Mouse (Mus musculus) bone marrow macrophage, adult 2 months (primary cell): Measurements from ENCODE around the gene Sema4c. TPM values are rescaled to one million over a fixed set of nuclear protein-coding genes. Genes with fewer than 3 reads are reported as not detected.

Experiments
- H3K27ac ChIP-seq: 2 replicates; pipeline ENCODE4 v1.5.1; 2012; ENCODE audit warnings: low read depth, low read length; ENCODE audit not compliant: insufficient read depth
- H3K4me1 ChIP-seq: 2 replicates; pipeline ENCODE4 v1.6.1; 2012; ENCODE audit warnings: low read length; ENCODE audit not compliant: control insufficient read depth, insufficient read depth
- H3K4me3 ChIP-seq: 2 replicates; pipeline ENCODE4 v1.5.1; 2012; ENCODE audit warnings: mild to moderate bottlenecking, low read length, moderate library complexity; ENCODE audit not compliant: insufficient read depth
- CTCF ChIP-seq: IDR thresholded peaks from 2 replicates; pipeline ENCODE4 v1.5.1; 2012; ENCODE audit warnings: low read depth, mild to moderate bottlenecking, low read length, moderate library complexity
- POLR2A ChIP-seq: IDR thresholded peaks from 2 replicates; pipeline ENCODE4 v1.6.1; 2012; ENCODE audit warnings: mild to moderate bottlenecking, low read depth, low read length, borderline replicate concordance
- polyA plus RNA-seq: library from polyadenylated mRNA; stranded (reverse); fragments of >200 nt; gene quantifications from 2 replicates; pipeline ENCODE4 v1.2.4, GENCODE M21; 2012; ENCODE audit not compliant: missing spikeins, insufficient read depth, insufficient read length

Gene Sema4c
- polyA plus RNA-seq, 1 experiment, result 2.4 TPM

DNA sequence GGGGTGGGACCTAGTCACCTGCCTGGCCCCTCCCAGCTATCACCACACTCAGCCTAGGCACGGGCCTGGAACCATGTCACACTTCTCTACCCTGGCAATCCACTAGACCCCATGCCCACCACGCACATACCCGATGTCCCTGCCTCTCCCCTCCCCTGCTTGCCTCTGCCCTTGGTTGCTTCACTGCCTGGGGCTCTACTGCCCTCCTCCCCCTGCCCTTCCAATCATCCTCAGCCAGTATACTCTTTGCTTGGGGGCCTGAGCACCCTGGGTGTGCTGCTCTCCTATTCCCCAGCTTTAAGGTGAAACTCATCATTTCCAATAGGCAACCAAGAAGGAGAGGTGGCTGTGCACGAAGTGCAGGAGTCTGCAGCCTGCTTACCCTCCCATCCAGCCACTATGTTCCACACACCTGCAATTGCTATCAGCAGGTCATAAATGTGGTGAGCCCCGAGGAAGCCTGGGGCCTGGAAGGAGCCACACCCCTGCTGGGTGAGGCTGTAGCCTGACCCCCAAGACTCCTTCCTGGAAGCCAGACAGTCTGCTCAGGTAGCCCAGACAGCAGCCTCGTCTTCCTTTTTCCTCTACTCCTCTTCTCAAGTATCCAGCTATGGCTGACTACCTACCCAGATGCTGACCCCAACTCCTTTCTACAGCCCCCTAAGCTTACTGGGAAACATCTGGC lies 19.0 kb upstream of the Sema4c start:
- H3K4me3 ChIP-seq, result no peak overlapping the region
- TF ChIP-seq CTCF, result no peak
- no peak for TF ChIP-seq POLR2A
- H3K4me1 ChIP-seq, result peaks cover 24% of the 10 kb centered on the region
- H3K27ac ChIP-seq, result no peak overlapping the region

DNA sequence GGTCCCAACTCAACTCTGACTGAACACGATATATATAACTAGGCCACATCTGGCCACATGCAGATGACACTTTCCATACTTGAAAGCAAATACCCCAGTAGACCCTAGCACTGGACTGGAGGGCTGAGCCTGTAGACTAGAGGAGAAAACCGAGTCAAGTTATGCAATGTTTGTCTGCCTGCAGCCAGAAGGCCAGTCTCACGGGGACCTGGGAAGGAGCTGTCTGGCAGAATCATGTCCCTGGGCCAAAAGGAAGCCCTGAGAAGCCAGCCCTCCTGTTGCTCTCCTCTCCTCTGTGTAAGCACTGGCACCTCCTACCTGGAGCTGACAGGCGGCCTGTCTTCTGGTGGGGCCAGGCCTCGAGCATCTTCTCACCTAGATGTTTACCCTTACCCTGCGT lies 17.2 kb upstream of the Sema4c start:
- TF ChIP-seq CTCF (no peak), POLR2A (no peak)
- H3K27ac ChIP-seq, result no peak overlapping the region
- H3K4me1 ChIP-seq, result peaks cover 39% of the 10 kb centered on the region
- no peak overlapping the region for H3K4me3 ChIP-seq

DNA sequence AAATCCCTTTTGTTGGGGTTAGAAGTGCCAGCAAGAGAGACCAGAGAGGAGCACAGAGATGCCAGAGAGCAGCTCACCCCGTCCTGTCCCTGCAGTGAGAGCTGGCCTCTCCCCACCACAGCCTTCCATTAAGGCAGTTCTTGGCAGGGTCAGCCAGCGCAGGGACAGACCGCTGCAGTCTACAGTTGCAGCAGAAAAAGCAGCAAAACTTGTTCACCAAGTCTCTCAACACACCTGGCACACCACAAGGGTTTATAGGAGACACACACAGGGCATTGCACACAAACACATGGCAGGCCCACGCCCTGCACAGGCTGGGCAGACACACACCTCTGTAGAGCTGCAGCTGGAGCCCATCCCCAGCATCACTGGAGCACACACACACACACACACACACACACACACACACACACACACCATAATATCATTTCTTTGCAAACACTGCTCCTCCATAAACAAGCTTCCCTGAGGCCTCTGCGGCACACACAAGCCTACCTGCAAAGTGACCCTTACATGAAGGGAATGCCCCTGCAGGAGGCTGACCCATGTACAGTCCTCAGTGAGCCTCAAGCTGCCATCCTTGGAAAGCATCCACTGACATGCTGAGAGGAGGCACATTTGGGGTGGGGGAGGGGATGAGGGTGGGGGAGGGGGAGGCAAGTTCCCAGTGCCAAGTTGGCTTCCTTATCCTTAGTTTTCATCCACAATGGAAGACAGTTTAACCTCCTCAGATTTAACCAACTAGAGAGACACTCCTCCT lies 16.2 kb upstream of the Sema4c start:
- H3K4me3 ChIP-seq, result no peak overlapping the region
- H3K4me1 ChIP-seq, result peaks cover 49% of the 10 kb centered on the region
- H3K27ac ChIP-seq, result no peak overlapping the region
- TF ChIP-seq CTCF (no peak), POLR2A (no peak)

DNA sequence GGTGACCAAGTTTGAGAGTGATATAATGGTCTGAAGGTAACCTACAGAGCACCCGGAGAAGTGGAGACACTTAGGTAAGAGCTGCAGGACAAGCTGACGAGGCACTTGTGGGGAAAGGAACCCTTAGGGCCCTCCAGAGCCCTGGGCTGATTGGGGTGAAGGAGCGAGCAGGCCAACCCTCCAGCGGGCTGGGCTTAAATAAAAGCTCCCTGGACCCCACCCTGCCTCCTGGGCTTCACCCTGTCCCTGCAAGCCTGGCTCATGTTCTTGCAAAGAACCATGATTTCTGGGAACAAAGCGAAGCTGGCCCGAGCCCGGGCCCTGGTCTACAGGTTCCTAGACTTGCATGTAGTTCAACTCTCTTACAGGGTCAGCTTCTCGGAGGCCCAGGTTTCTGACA lies 15.4 kb upstream of the Sema4c start:
- no peak overlapping the region for H3K27ac ChIP-seq
- no peak overlapping the region for H3K4me3 ChIP-seq
- TF ChIP-seq CTCF (0 out of 2 replicates have a peak, but pooled peaks have one; percentile 5), POLR2A (no peak)
- peaks cover 55% of the 10 kb centered on the region for H3K4me1 ChIP-seq

DNA sequence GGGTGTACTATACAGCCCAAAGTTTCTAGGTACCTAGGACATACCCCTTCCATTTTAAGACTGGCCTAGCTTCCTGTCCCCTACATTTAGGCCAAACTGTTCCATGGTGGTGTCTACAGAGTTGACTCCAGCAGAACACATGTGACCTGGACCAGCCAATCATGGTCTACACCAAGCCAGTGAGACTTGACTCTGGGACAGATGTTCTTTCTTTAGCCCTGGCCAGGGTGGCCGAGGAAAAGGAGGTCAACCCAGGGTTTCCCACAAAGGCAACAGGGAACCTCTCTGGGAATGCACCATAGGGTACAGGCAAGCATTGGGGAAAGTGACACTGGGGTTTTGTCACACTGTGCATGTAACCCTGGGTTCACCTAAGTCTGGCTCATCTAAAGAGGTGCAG lies 14.6 kb upstream of the Sema4c start:
- Histone ChIP-seq H3K4me3 (no peak overlapping the region), H3K4me1 (peaks cover 55% of the 10 kb centered on the region), H3K27ac (no peak overlapping the region)
- TF ChIP-seq CTCF (no peak), POLR2A (no peak)

DNA sequence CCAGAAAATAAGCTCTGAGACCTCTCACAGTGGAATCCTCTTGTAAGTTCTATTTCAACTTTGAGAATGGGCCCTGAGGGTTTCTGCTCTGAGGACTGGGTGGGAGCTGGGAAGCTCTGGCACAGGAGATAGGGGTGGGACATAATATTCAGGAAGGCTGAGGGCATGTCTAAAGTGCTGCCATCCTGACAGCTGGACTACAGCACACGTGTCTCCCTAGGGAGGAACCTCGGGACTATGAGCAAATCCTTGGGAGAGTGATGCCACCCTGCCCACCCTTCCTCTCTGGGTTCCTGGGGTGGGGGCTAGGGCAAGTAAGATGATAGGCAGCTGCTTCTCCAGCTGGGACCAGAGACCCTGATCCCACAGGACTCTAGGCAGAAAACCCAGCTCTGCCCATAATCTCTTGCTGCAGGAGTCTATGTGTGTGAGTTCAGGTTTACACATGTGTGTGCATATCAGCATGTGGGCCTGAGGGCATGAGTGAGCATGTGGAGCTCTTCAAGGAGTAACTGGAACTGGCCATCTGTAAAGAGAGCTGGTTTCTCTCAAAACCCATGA lies 14.1 kb upstream of the Sema4c start:
- Histone ChIP-seq H3K4me1 (peaks cover 55% of the 10 kb centered on the region), H3K4me3 (no peak overlapping the region), H3K27ac (no peak overlapping the region)
- TF ChIP-seq POLR2A (no peak), CTCF (no peak)

DNA sequence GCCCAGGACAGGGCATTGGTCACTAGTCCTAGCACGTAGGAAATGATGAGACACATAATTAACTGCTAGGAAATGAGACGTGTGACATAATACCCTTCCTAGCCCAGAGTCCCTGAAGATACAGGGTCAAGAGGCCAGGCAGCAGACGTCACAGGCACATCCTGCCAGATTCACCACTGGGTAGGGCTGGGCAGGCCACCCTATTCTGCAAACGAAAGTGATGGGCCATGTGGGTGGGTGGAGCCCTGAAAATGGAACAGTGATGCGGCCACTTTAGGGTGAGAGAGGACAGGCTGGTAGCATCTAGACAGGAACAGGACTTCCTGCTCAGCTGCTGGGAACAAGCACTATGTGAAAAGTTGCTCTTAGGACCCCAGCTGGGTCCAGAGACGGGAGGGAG lies 13.5 kb upstream of the Sema4c start:
- H3K27ac ChIP-seq, result peak overlapping the region; percentile 14
- TF ChIP-seq CTCF (no peak), POLR2A (no peak)
- H3K4me3 ChIP-seq, result no peak overlapping the region
- H3K4me1 ChIP-seq, result peaks cover 61% of the 10 kb centered on the region

DNA sequence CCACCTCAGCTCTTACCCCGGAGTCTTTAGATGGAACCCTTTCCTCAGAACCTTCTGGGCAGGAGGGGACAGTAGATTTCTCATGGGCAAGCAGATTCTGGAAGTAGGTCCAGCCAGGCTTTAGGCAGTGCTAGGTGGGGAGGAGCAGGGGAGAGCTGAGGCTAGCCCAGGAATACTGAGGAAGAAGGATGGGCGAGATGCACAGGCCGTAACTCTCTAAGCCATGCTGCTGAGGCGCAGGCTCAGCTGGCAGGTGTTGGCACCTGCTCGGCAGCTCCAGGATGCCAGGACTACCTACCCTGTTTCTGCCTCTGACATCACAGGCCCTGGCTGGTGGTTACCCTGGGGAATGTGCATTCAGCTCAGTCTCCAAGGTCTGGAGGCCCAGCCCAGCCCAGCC lies 12.2 kb upstream of the Sema4c start:
- TF ChIP-seq CTCF (no peak), POLR2A (no peak)
- no peak overlapping the region for H3K4me3 ChIP-seq
- no peak overlapping the region for H3K27ac ChIP-seq
- H3K4me1 ChIP-seq, result peaks cover 69% of the 10 kb centered on the region

DNA sequence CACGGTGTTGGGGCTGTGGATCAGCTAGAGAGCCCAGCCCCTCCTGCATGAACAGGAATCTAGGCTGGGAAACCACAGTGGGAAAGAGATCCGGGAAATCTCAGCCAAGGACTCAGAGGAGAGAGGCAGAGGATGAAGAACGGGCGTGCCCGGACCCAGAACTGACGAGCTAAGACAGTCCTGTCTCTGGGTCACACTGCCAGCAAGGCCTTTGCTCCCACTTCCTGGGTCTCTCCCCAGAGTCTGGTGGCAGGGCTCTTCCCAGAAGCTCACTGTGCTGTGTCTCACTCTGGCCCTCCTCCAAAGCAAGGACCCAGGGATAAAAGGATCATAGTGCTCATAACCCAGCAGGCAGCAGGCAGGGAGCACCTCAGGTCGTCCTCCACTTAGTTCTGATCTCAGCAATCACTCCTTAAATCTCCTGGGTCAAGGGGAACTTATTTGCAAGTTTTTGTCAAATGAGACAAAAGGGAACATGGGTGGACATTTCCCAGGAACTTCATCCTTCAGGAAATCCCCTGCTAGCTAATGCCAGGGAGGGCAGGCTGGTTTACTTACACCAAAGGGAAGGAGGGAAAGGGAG lies 11.6 kb upstream of the Sema4c start:
- no peak for TF ChIP-seq POLR2A
- TF ChIP-seq CTCF, result no peak
- Histone ChIP-seq H3K27ac (peak overlapping the region; percentile 44), H3K4me3 (no peak overlapping the region), H3K4me1 (peaks cover 75% of the 10 kb centered on the region)
